Mouse (Mus musculus) ES-E14 (cell line): Measurements from ENCODE around the gene A730061H03Rik. TPM values are rescaled to one million over a fixed set of nuclear protein-coding genes. Genes with fewer than 3 reads are reported as not detected.
A peak's percentile ranks its signal among the peaks of the same experiment; 100 is the strongest.

Experiments
- DNase-seq: peaks from one replicate; pipeline ENCODE4 v3.0.0-alpha.2; 2013; ENCODE audit warnings: low read depth, low spot score
- H3K27ac ChIP-seq: 2 replicates; pipeline ENCODE4 v1.5.1; 2012; ENCODE audit warnings: low read depth, mild to moderate bottlenecking, low read length, moderate library complexity, mixed read lengths; ENCODE audit not compliant: poor library complexity, insufficient read depth, severe bottlenecking
- H3K36me3 ChIP-seq: 2 replicates; pipeline ENCODE4 v1.6.1; 2012; ENCODE audit warnings: mild to moderate bottlenecking, low read length, moderate library complexity, mixed read lengths; ENCODE audit not compliant: control insufficient read depth, poor library complexity, insufficient read depth, severe bottlenecking
- H3K4me1 ChIP-seq, 2 experiments: fragments of 150-350 bp in 1 of 2; sonication (generic) in 1 of 2; 2 replicates each; pipeline ENCODE4 v1.6.1; 2012; ENCODE audit warnings: low read length in 2 of 2, mild to moderate bottlenecking in 1 of 2, mixed read lengths in 1 of 2; ENCODE audit not compliant: control insufficient read depth in 2 of 2, insufficient read depth in 2 of 2, poor library complexity in 1 of 2
- H3K4me3 ChIP-seq, 2 experiments: fragments of 150-350 bp in 1 of 2; sonication (generic) in 1 of 2; 2 replicates each; pipeline ENCODE4 v1.5.1; 2012; ENCODE audit warnings: low read length in 2 of 2, low read depth in 1 of 2, mild to moderate bottlenecking in 1 of 2, mixed read lengths in 1 of 2; ENCODE audit not compliant: insufficient read depth in 1 of 2, poor library complexity in 1 of 2, severe bottlenecking in 1 of 2
- H3K9ac ChIP-seq: 2 replicates; pipeline ENCODE4 v1.6.1; 2012; ENCODE audit warnings: low read depth, mild to moderate bottlenecking, low read length, mixed read lengths; ENCODE audit not compliant: poor library complexity, insufficient read depth, severe bottlenecking
- H3K9me3 ChIP-seq: fragments of 150-350 bp; sonication (generic); 2 replicates; pipeline ENCODE4 v1.6.1; 2012; ENCODE audit warnings: low read depth, mild to moderate bottlenecking, low read length; ENCODE audit not compliant: control insufficient read depth, insufficient read depth
- CHD2 ChIP-seq: IDR thresholded peaks from 2 replicates; pipeline ENCODE4 v1.6.1; 2014; ENCODE audit warnings: mild to moderate bottlenecking, low read depth, low read length, inconsistent platforms
- HCFC1 ChIP-seq: IDR thresholded peaks from 2 replicates; pipeline ENCODE4 v1.6.1; 2012; ENCODE audit warnings: low read length, inconsistent platforms, borderline replicate concordance; ENCODE audit not compliant: insufficient read depth
- MAFK ChIP-seq: IDR thresholded peaks from 2 replicates; pipeline ENCODE4 v1.6.1; 2014; ENCODE audit warnings: mild to moderate bottlenecking, low read depth, low read length, inconsistent platforms; ENCODE audit not compliant: insufficient read depth
- ZC3H11A ChIP-seq: IDR thresholded peaks from 2 replicates; pipeline ENCODE4 v1.6.1; 2012; ENCODE audit warnings: low read depth, mild to moderate bottlenecking, inconsistent platforms, low read length, borderline replicate concordance
- ZNF384 ChIP-seq: IDR thresholded peaks from 2 replicates; pipeline ENCODE4 v1.6.1; 2012; ENCODE audit warnings: low read depth, low read length, inconsistent platforms
- in situ Hi-C, 2 experiments: fragments of 600-800 bp; cut with MboI; formaldehyde crosslinking; loops; one replicate each; pipeline ENCODE4 v1.15.1; 2025; ENCODE audit warnings: low sequenced_read_pairs in 2 of 2, inconsistent platforms in 1 of 2; ENCODE audit not compliant: unreplicated experiment in 2 of 2
- total RNA-seq: library from RNA; depleted of rRNA; stranded (reverse); fragments of 300-350 nt; gene quantifications from 2 replicates; pipeline ENCODE4 v1.2.3, GENCODE M21; 2012

A730061H03Rik gene
- total RNA-seq, 1 experiment: not detected

DNA sequence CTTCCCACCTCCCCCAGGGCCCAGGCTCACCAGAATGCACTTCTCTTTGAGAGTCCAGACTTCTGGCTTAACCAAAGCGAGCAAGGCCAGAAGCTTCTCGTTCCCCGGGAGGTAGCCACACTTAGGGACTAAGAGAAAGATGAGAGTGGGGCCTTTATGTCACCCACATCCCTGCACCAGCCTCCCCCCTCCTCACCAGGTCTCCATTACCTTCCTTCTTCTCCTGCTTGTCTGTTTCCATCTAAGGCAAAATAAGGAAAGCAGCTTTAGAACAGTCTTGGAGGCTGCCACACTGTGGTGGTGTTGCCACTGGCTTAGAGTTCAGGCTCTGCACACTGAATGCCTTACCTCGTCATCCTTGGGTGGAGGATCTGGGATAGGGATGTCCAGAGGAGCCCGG, 29.1 kb upstream of the A730061H03Rik start:
- Histone ChIP-seq H3K27ac (no peak overlapping the region), H3K9ac (no peak overlapping the region), H3K9me3 (no peaks in the 10 kb centered on the region), H3K4me1 (peaks cover 3 to 5% of the 10 kb centered on the region in 2 experiments; a peak in 2 of 4 replicates), H3K36me3 (peaks cover 2% of the 10 kb centered on the region; the same call in 1 of the 2 replicates), H3K4me3 (no peak overlapping the region)
- no peak for DNase-seq
- in situ Hi-C loops: no loop called here
- TF ChIP-seq CHD2 (no peak), MAFK (no peak), HCFC1 (no peak), ZNF384 (no peak), ZC3H11A (no peak)

DNA sequence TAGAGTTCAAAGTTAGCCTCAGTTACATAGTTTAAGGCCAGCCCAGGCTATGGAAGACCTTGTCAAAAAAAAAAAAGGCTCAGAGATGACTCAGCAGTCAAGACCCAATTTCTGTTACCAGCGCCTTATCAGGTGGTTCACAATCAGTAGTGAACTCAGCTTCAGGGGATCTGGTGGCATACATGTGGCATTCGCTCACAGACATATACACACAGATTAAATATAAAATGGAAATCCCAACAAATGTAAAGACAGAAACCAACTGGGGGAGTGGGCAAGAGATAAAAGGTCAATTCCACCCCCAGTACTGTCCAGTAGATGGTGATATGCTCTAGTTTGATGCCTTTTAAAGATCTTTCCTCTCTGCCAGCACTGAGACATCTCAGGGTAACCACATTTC, 25.9 kb upstream of the A730061H03Rik start:
- no peak for DNase-seq
- no peak overlapping the region for H3K4me3 ChIP-seq
- H3K9ac ChIP-seq: no peak overlapping the region
- in situ Hi-C loops: no loop called here
- no peaks in the 10 kb centered on the region for H3K9me3 ChIP-seq
- peaks cover 0 to 11% of the 10 kb centered on the region in 2 experiments; a peak in 2 of 4 replicates for H3K4me1 ChIP-seq
- no peak for TF ChIP-seq ZC3H11A
- TF ChIP-seq HCFC1: no peak
- TF ChIP-seq ZNF384: no peak
- TF ChIP-seq MAFK: peak; percentile 30; the same call in 1 of the 2 replicates
- peaks cover 3% of the 10 kb centered on the region; the same call in 1 of the 2 replicates for H3K36me3 ChIP-seq
- no peak overlapping the region for H3K27ac ChIP-seq

DNA sequence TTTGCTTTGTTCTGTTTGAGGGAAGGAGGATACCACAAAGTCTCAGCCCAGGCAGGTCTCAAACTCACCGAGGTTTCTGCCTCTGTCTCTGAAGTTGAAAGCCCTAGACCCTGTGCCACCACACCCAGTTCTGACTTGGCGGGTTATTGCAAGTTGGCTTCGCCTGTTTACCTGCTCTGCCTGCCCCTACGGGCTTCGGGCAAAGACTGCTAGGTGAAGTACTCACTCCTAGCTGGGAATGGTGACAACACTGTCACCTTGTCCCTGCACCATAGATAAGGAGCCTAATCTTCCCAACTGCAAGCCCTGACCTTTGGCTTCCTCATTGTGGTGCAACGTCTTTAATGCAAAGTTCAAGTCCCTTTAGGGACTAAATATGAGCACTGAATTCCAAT, 25.4 kb upstream of the A730061H03Rik start:
- Histone ChIP-seq H3K9ac (peak overlapping the region; percentile 26; the same call in 1 of the 2 replicates), H3K36me3 (peaks cover 8% of the 10 kb centered on the region; the same call in 1 of the 2 replicates), H3K9me3 (no peaks in the 10 kb centered on the region), H3K27ac (no peak overlapping the region), H3K4me1 (peaks cover 0 to 16% of the 10 kb centered on the region in 2 experiments; a peak in 2 of 4 replicates), H3K4me3 (peak overlapping the region in 1 of 2 experiments; percentile 89; a peak in 2 of 4 replicates)
- DNase-seq: no peak
- in situ Hi-C loops: no loop called here
- TF ChIP-seq HCFC1: no peak
- TF ChIP-seq ZNF384: no peak
- no peak for TF ChIP-seq CHD2
- no peak for TF ChIP-seq ZC3H11A

GRCm38 (mm10) chr14:55584702-55585565, 24.7 kb upstream of the A730061H03Rik start, which contains the start of gene Emc9:
Gene Emc9, minus strand, starts transcription at chr14:55585302.
- in situ Hi-C loops: no loop called here
- H3K9ac ChIP-seq: peak within 1 kb of the TSS; percentile 78
- DNase-seq: no peak
- H3K9me3 ChIP-seq: no peaks in the 10 kb centered on the region
- peaks cover 0 to 18% of the 10 kb centered on the region in 2 experiments; a peak in 2 of 4 replicates for H3K4me1 ChIP-seq
- no peak for TF ChIP-seq ZC3H11A
- TF ChIP-seq ZNF384: no peak
- TF ChIP-seq CHD2: no peak
- TF ChIP-seq HCFC1: no peak
- no peak for TF ChIP-seq MAFK
- peaks cover 13% of the 10 kb centered on the region; the same call in 1 of the 2 replicates for H3K36me3 ChIP-seq
- H3K4me3 ChIP-seq: peak within 1 kb of the TSS; percentile 89 to 95
- H3K27ac ChIP-seq: no peak within 1 kb of the TSS

- H3K36me3 ChIP-seq: peaks cover 13% of the 10 kb centered on the region; the same call in 1 of the 2 replicates
- peak overlapping the region; percentile 89 to 95; a peak in 3 of 4 replicates for H3K4me3 ChIP-seq
- DNase-seq: no peak
- in situ Hi-C loops: no loop called here
- H3K9ac ChIP-seq: peak overlapping the region; percentile 78; the same call in 1 of the 2 replicates
- peaks cover 2 to 19% of the 10 kb centered on the region in 2 experiments; a peak in 2 of 4 replicates for H3K4me1 ChIP-seq
- H3K27ac ChIP-seq: no peak overlapping the region
- TF ChIP-seq HCFC1: no peak
- TF ChIP-seq CHD2: no peak
- TF ChIP-seq ZC3H11A: no peak
- TF ChIP-seq ZNF384: no peak
- no peak for TF ChIP-seq MAFK
- H3K9me3 ChIP-seq: no peaks in the 10 kb centered on the region
These were observed 24.1 kb upstream of the A730061H03Rik start for GRCm38 (mm10) chr14:55584303-55584701.
